Mouse (Mus musculus) G1E (cell line): Measurements from ENCODE around the gene Coro1a. TPM values are rescaled to one million over a fixed set of nuclear protein-coding genes. Genes with fewer than 3 reads are reported as not detected.

Experiments
- ATAC-seq: 2 replicates; pipeline ENCODE4 v1.8.0; 2016; ENCODE audit warnings: mild to moderate bottlenecking; ENCODE audit not compliant: insufficient number of reproducible peaks, poor library complexity, low FRiP score, severe bottlenecking; ENCODE audit errors: extremely low read depth
- DNase-seq: peaks from one replicate; pipeline ENCODE4 v3.0.0; 2012; ENCODE audit warnings: low spot score
- H3K27me3 ChIP-seq: 2 replicates; pipeline ENCODE4 v1.6.1; 2012; ENCODE audit warnings: mild to moderate bottlenecking, low read length, inconsistent platforms; ENCODE audit not compliant: insufficient read depth
- H3K36me3 ChIP-seq: replicated peaks from 2 replicates; pipeline ENCODE3; 2012; ENCODE audit warnings: mild to moderate bottlenecking, inconsistent platforms
- H3K4me1 ChIP-seq: 2 replicates; pipeline ENCODE4 v1.6.1; 2012; ENCODE audit warnings: low read depth, low read length, inconsistent platforms, mixed read lengths; ENCODE audit not compliant: insufficient read depth
- H3K4me3 ChIP-seq: 2 replicates; pipeline ENCODE4 v1.5.1; 2012; ENCODE audit warnings: low read depth, mild to moderate bottlenecking, inconsistent platforms, low read length, moderate library complexity, mixed read lengths
- H3K9me3 ChIP-seq: replicated peaks from 2 replicates; pipeline ENCODE4 v1.6.1; 2012; ENCODE audit warnings: inconsistent platforms
- CTCF ChIP-seq: IDR thresholded peaks from 2 replicates; pipeline ENCODE4 v1.5.1; 2012; ENCODE audit warnings: low read depth, low read length, inconsistent platforms, mixed read lengths
- GATA1 ChIP-seq: IDR thresholded peaks from 2 replicates; pipeline ENCODE4 v1.6.1; 2012; ENCODE audit warnings: borderline replicate concordance, low read length, inconsistent platforms, mixed read lengths
- GATA2 ChIP-seq: IDR thresholded peaks from 2 replicates; pipeline ENCODE4 v1.6.1; 2012; ENCODE audit warnings: low read depth, low read length, inconsistent platforms, borderline replicate concordance
- POLR2AphosphoS5 ChIP-seq: IDR thresholded peaks from 2 replicates; pipeline ENCODE4 v1.6.1; 2012; ENCODE audit warnings: low read depth, low read length, inconsistent platforms; ENCODE audit not compliant: insufficient replicate concordance
- TAL1 ChIP-seq: conservative IDR thresholded peaks from 2 replicates; pipeline ENCODE4 v1.6.1; 2012; ENCODE audit warnings: low read depth, low read length, inconsistent platforms, mixed read lengths
- polyA plus RNA-seq: library from polyadenylated mRNA; stranded (reverse); fragments of >175 nt; gene quantifications from 2 replicates; pipeline ENCODE4 v1.2.3, GENCODE M21; 2012
- total RNA-seq, 2 experiments: library from RNA; stranded (forward) in 1 of 2; stranded (reverse) in 1 of 2; fragments of 200-1000 nt in 1 of 2; fragments of >200 nt in 1 of 2; fragmentation: Nextera tagmentation in 1 of 2; gene quantifications; 2 replicates each; pipeline ENCODE4 v1.2.3; 2014 to 2017

The Coro1a gene
- total and polyA plus RNA-seq, 3 experiments, result 36.0 to 186 (median 162) TPM

GRCm38 (mm10) chr7:126696303-126696702 lies 11.3 kb downstream of the Coro1a start:
- no peaks in the 10 kb centered on the region for H3K9me3 ChIP-seq
- no peak for ATAC-seq
- TF ChIP-seq TAL1 (no peak), POLR2AphosphoS5 (no peak), CTCF (no peak), GATA2 (no peak), GATA1 (no peak)
- H3K4me3 ChIP-seq, result peak overlapping the region; percentile 92
- no peaks in the 10 kb centered on the region for H3K27me3 ChIP-seq
- peaks cover 71% of the 10 kb centered on the region for H3K36me3 ChIP-seq
- H3K4me1 ChIP-seq, result peaks cover 70% of the 10 kb centered on the region
- DNase-seq, result no peak

DNA sequence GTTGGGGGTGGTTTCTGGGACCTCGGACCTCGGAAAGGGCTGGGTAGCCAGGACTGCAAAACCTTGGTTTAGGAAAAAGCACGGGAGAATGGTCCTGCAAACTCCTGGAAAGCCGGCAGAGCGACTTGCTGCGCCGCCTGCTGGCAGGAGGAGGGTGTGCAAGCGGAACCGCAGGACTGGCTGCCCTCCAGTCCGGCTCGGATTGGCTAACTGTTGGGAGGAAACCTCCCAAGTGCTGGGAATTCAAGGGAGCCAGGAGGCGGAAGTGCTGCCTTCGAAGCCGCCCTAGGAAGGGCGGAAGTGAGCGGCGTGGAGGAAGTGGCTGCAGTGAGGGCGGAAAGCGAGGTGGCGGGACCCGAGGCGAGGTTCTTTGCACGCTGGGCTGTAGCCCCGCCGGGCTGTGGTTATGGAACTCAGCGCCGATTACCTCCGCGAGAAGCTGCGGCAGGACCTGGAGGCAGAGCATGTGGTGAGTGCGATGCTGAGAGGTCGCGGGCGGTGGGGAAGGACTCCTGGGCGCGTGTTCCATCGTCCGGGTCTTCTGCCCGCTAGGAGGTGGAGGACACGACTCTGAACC lies 11.9 kb downstream of the Coro1a start, which contains the start of gene Slx1b:
Gene Slx1b (minus strand): TSS at position 154 of the 577 bp plus-strand sequence.
- H3K9me3 ChIP-seq, result no peaks in the 10 kb centered on the region
- no peaks in the 10 kb centered on the region for H3K27me3 ChIP-seq
- peak; percentile 94 for ATAC-seq
- peak; percentile 98 for TF ChIP-seq CTCF
- TF ChIP-seq GATA1, result no peak
- no peak for TF ChIP-seq TAL1
- no peak for TF ChIP-seq POLR2AphosphoS5
- peaks cover 71% of the 10 kb centered on the region for H3K36me3 ChIP-seq
- peak; percentile 98 for DNase-seq
- H3K4me1 ChIP-seq, result peaks cover 64% of the 10 kb centered on the region
- H3K4me3 ChIP-seq, result peak within 1 kb of the TSS; percentile 92

GRCm38 (mm10) chr7:126695210-126695611 lies 12.4 kb downstream of the Coro1a start, which contains the start of gene Bola2:
Bola2 (plus strand) TSS chr7:126695401.
- Histone ChIP-seq H3K27me3 (no peaks in the 10 kb centered on the region), H3K4me1 (peaks cover 59% of the 10 kb centered on the region), H3K9me3 (no peaks in the 10 kb centered on the region), H3K4me3 (peak within 1 kb of the TSS; percentile 92), H3K36me3 (peaks cover 68% of the 10 kb centered on the region)
- ATAC-seq (peak; percentile 56), DNase-seq (peak; percentile 73)
- TF ChIP-seq POLR2AphosphoS5, result no peak
- no peak for TF ChIP-seq GATA2
- no peak for TF ChIP-seq GATA1
- no peak for TF ChIP-seq TAL1
- no peak for TF ChIP-seq CTCF

GRCm38 (mm10) chr7:126694441-126695051 lies 13.0 kb downstream of the Coro1a start:
- Histone ChIP-seq H3K36me3 (peaks cover 68% of the 10 kb centered on the region), H3K4me1 (peaks cover 58% of the 10 kb centered on the region), H3K9me3 (no peaks in the 10 kb centered on the region), H3K27me3 (no peaks in the 10 kb centered on the region), H3K4me3 (peak overlapping the region; percentile 92; the same call in 1 of the 2 replicates)
- TF ChIP-seq POLR2AphosphoS5, result no peak
- no peak for TF ChIP-seq GATA2
- TF ChIP-seq TAL1, result no peak
- TF ChIP-seq CTCF, result no peak
- no peak for TF ChIP-seq GATA1
- DNase-seq (no peak), ATAC-seq (no peak)

- no peaks in the 10 kb centered on the region for H3K27me3 ChIP-seq
- no peak overlapping the region for H3K4me3 ChIP-seq
- TF ChIP-seq TAL1, result no peak
- no peak for TF ChIP-seq GATA1
- TF ChIP-seq POLR2AphosphoS5, result no peak
- TF ChIP-seq CTCF, result no peak
- no peak for TF ChIP-seq GATA2
- ATAC-seq, result no peak
- H3K9me3 ChIP-seq, result no peaks in the 10 kb centered on the region
- H3K36me3 ChIP-seq, result peaks cover 67% of the 10 kb centered on the region
- no peak for DNase-seq
- peaks cover 53% of the 10 kb centered on the region for H3K4me1 ChIP-seq
Observed at GRCm38 (mm10) chr7:126693781-126694180, 13.8 kb downstream of the Coro1a start.

GRCm38 (mm10) chr7:126693256-126693655 lies 14.3 kb downstream of the Coro1a start:
- H3K9me3 ChIP-seq, result no peaks in the 10 kb centered on the region
- TF ChIP-seq TAL1 (no peak), CTCF (peak; percentile 76)
- DNase-seq (no peak), ATAC-seq (no peak)
- no peak overlapping the region for H3K4me3 ChIP-seq
- no peaks in the 10 kb centered on the region for H3K27me3 ChIP-seq
- H3K4me1 ChIP-seq, result peaks cover 53% of the 10 kb centered on the region
- peaks cover 65% of the 10 kb centered on the region for H3K36me3 ChIP-seq

- peaks cover 61% of the 10 kb centered on the region for H3K36me3 ChIP-seq
- peaks cover 45% of the 10 kb centered on the region for H3K4me1 ChIP-seq
- TF ChIP-seq POLR2AphosphoS5 (no peak), GATA1 (no peak), TAL1 (no peak), GATA2 (no peak), CTCF (no peak)
Observed at GRCm38 (mm10) chr7:126692426-126692825, 15.2 kb downstream of the Coro1a start.

More at GRCm38 (mm10) chr7:126692426-126692825, 15.2 kb downstream of the Coro1a start:
- ATAC-seq, result no peak
- no peak overlapping the region for H3K4me3 ChIP-seq
- no peaks in the 10 kb centered on the region for H3K27me3 ChIP-seq
- no peaks in the 10 kb centered on the region for H3K9me3 ChIP-seq
- no peak for DNase-seq
